Mouse (Mus musculus) ES-E14 (cell line): ENCODE results near the gene Cyb561.

ENCODE experiments used
- CHD2 ChIP-seq: IDR thresholded peaks from 2 replicates; pipeline ENCODE4 v1.6.1; 2014; ENCODE audit warnings: mild to moderate bottlenecking, low read depth, low read length, inconsistent platforms
- MAFK ChIP-seq: IDR thresholded peaks from 2 replicates; pipeline ENCODE4 v1.6.1; 2014; ENCODE audit warnings: mild to moderate bottlenecking, low read depth, low read length, inconsistent platforms; ENCODE audit not compliant: insufficient read depth
- ZC3H11A ChIP-seq: IDR thresholded peaks from 2 replicates; pipeline ENCODE4 v1.6.1; 2012; ENCODE audit warnings: low read depth, mild to moderate bottlenecking, inconsistent platforms, low read length, borderline replicate concordance

GRCm38 (mm10) chr11:105959355-105959754 lies 6.2 kb upstream of the Cyb561 start:
- TF ChIP-seq CHD2 (no peak), ZC3H11A (no peak), MAFK (no peak)
